Mouse (Mus musculus): Measurements from ENCODE around the gene Astn2.

Gene Astn2

GRCm38 (mm10) chr4:65678929-65679328 is 725.5 kb downstream of the Astn2 start:
- DNase-seq (ENCODE audit: low read depth, low spot score), result no peak

- no peak for DNase-seq (ENCODE audit: low read depth, low spot score)
These were observed 725.9 kb downstream of the Astn2 start for GRCm38 (mm10) chr4:65678495-65678894.

GRCm38 (mm10) chr4:65674267-65674978 is 730.0 kb downstream of the Astn2 start:
- DNase-seq (ENCODE audit: low read depth, low spot score), result no peak

DNA sequence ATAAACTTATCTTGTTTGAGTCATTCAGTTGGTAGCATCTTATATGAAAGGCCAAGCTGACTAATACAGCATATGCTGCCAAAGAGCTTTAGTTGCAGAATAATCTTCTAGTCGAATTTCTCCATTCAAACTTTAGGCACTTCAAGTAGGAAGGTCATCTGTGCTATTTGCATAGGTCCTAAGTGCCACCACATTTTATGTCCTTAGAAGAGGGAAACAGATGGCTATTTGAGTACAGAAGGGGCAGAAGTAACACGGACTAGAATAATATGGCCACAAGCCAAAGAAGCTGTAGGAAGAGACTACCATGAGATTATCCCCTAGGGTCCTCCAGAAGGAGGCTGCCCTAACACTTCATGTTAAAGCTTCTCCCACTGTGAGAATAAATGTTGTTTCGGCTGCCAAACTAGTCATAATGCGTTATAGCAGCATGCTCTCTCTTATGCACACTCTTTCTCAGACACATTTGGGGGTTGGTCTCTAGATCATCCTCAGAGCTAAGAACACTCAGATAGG is 730.9 kb downstream of the Astn2 start:
- DNase-seq (ENCODE audit: low read depth, low spot score), result no peak

- no peak for DNase-seq (ENCODE audit: low read depth, low spot score)
These were observed 732.1 kb downstream of the Astn2 start for GRCm38 (mm10) chr4:65672294-65672693.

- no peak for DNase-seq (ENCODE audit: low read depth, low spot score)
These were observed 732.7 kb downstream of the Astn2 start for GRCm38 (mm10) chr4:65671585-65672184.

DNA sequence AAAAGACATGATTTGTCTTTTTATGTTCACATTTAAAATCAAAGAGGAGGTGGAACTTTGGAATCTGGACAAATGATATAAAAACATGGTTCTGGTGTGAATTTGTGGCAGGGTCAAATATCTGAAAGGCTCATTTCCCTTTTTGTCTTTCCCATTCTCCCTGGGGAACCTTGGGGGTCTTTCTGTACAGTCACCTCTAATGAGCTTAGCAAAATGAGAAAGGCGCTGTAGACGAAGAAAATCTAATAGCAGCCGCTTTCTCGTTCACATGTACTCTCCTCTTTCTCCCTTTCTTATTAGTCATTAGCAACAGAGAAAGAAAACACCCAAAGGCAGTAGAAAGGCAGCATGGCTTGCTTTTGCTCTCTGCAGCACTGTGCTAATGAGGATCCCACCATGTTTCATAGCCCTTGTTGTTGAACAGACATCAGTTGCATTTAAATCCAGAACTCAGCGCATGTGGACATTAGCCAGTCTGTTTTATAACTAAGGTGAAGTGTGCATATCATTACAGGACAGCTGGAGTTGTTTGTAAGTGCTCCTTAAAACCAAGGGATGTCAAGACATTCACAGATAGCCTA is 737.3 kb downstream of the Astn2 start:
- no peak for DNase-seq (ENCODE audit: low read depth, low spot score)

GRCm38 (mm10) chr4:65663176-65663575 is 741.2 kb downstream of the Astn2 start:
- no peak for DNase-seq (ENCODE audit: low read depth, low spot score)

DNA sequence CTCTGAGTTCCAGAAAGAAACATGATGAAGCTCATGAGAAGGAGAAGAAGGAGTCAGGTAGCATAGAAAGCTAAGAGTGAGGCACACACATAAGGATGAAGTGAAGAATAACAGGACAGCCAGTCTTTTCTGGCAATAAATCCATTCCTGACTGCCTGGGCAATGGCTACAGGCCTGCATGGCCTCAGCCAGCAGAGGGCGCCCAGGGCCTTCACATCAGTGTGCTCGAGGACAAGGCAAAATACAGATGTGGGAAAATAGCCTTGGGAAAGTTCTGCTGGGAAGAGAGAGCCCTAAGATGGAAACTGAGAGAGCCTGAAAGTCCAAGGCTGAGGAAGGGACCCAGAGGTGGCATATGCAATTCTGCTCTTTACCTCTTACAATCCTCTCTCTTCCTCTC is 749.7 kb downstream of the Astn2 start:
- no peak for DNase-seq (ENCODE audit: low read depth, low spot score)

DNA sequence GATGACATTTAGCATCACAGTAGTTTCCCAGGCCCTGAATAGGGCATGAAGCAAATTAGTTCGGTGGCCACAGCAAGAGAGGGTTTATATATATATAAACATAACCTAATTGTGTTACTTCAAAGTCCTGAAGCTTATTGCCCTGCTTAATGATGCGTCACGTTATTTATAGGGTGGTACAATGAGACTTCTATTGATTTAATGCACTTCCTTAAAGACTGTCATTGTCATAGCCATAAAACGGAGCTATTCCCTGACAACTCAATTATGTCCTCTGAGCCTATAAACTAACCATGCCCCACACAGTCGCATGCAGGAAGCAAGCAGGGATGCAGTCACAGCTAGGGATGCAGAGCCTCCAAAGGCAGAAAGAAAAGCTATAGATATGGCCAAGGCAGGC is 761.8 kb downstream of the Astn2 start:
- DNase-seq (ENCODE audit: low read depth, low spot score), result no peak

DNA sequence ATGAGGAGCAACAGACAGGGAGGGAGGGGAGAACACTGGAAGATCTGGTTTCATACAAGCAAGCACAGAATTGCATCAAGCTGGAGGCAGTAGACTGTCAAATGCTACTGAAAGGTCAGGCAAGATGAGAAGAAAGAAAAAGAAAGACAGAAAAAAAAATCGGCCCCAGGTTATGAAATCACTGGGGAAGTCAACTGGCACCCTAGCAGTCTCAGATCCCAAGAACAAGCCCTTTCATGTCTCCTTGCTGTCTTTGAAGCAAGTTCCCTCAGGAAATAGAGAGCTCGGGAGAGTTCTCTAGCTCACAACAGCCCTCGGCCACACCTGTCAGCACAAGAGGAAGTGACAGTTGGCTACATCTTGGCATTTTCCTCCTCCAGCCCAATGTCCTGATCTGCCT is 766.2 kb downstream of the Astn2 start:
- DNase-seq (ENCODE audit: low read depth, low spot score), result no peak

DNA sequence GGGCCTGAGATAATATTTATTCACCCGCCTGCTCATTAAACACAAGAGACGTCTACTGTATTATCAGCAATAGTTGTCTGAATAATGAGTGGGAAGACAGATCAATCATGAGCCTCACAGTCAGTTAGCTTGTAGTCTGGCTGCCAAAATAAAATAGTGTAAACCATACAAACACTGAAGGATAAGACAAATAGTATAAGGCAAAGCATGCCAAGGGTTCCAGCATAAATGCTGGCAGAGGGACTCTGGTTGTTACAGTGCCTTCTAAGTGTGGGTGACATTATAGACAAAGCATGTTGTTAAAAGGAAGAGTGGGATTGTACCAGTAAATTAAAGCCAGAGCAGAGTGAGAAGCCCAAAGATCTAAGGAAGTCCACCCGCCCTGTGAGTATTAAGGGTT is 784.3 kb downstream of the Astn2 start:
- DNase-seq (ENCODE audit: low read depth, low spot score), result no peak

DNA sequence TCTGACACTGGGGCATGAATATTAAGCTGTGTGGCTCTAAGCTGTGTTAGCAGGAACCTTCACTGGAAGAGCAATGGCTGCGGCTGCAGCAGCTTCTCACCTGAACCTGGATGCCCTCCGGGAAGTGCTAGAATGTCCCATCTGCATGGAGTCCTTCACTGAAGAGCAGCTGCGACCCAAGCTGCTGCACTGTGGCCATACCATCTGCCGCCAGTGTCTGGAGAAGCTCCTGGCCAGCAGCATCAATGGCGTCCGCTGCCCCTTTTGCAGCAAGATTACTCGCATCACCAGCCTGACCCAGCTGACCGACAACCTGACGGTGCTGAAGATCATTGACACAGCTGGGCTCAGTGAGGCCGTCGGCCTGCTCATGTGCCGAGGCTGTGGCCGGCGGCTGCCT is 791.3 kb downstream of the Astn2 start:
- no peak for DNase-seq (ENCODE audit: low read depth, low spot score)

- no peak for DNase-seq (ENCODE audit: low read depth, low spot score)
These were observed 793.5 kb downstream of the Astn2 start for GRCm38 (mm10) chr4:65610896-65611295.

GRCm38 (mm10) chr4:65610329-65610728 is 794.1 kb downstream of the Astn2 start:
- DNase-seq (ENCODE audit: low read depth, low spot score), result no peak

- no peak for DNase-seq (ENCODE audit: low read depth, low spot score)
These were observed 796.3 kb downstream of the Astn2 start for GRCm38 (mm10) chr4:65608112-65608511.

DNA sequence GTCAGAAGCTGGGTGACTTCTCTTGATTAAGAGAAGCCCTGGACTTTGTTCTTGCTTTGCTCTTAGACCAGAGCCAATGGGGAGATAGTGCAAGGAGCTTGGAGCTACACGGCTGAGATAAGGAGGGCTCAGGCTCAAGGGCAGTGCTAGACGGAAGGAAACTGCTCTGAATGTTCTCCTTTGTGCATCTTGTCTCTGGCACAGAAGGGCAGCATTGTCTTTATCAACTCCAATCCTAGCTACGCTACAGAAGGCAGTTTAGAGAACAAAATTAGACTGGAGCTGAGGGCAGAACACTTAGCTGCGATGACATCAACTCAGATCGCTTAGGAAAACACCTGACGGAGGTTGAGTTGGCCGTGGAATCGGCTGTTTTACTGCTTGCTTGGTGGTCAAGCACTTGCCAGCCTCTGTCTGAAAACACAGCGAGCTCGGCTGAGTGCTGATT is 797.2 kb downstream of the Astn2 start:
- DNase-seq (ENCODE audit: low read depth, low spot score), result no peak

- no peak for DNase-seq (ENCODE audit: low read depth, low spot score)
These were observed 799.2 kb downstream of the Astn2 start for GRCm38 (mm10) chr4:65605151-65605702.

DNA sequence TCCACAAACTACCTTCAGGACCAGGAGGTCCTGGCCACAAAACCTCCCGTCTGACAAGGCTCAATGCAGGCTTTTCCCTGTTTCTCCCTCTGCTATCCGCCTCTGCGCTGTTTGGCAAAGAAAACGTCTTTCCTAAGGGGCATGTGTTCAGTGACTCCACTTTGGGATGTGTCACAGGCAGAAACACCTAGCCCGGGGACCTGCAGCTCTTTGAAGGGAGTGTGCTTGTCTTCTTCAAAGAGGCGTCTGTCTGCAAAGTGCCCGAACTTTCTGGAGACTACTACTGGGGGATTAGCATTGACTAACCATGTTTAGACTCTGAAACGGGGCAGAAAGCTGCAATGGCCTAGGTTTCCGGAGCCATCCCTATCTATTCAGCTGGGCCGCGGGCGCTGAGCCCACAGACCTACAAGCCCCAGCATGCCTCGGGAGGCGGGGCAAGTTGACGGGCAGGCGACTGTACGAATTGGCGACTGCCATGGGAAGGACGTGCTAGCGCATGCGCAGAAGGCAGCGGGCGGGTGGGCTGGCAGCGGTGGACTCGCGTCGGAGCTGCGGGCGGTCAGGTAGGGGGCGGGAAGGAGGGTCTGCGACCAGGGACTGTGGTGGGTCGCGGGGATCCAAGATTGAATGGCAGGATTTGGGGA is 799.8 kb downstream of the Astn2 start, which contains the start of gene Trim32:
Gene Trim32 (plus strand): TSS at position 483 of the 647 bp plus-strand sequence.
- peak; percentile 65 for DNase-seq (ENCODE audit: low read depth, low spot score)

- no peak for DNase-seq (ENCODE audit: low read depth, low spot score)
These were observed 809.6 kb downstream of the Astn2 start for GRCm38 (mm10) chr4:65594601-65595369.

GRCm38 (mm10) chr4:65589780-65590179 is 814.6 kb downstream of the Astn2 start:
- no peak for DNase-seq (ENCODE audit: low read depth, low spot score)

All from c-Kit-negative CD71-positive TER-119-positive erythroid progenitor cells, embryonic 14.5 days (primary cell).